Mouse (Mus musculus): ENCODE results near the gene Dhdh.
"Not testable (repeated sequence)": the region's sequence is repeated elsewhere in the genome, so short reads cannot be mapped to it uniquely, and the experiment has no call there.

DNA sequence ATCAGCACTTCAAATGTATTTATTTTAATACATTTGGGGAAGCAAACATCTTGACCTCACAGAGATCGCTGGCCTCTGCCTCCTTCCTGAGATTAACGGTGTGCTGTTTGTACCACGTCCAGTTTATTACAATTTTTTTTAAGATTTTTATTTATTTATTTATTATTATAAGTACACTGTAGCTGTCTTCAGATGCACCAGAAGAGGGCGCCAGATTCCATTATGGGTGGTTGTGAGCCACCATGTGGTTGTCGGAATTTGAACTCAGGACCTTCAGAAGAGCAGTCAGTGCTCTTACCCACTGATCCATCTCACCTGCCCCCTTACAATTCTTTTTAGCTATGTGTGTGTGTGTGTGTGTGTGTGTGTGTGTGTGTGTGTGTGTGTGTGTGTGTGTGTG, 28.2 kb upstream of the Dhdh start:
- TF ChIP-seq POLR2A, CTCF (IDR thresholded peaks at IDR 0.05; ENCODE audit: insufficient read depth, low read depth, low read length): not testable (repeated sequence)
